Mouse (Mus musculus): ENCODE measurements around the gene Slc9a6.

Slc9a6 gene

DNA sequence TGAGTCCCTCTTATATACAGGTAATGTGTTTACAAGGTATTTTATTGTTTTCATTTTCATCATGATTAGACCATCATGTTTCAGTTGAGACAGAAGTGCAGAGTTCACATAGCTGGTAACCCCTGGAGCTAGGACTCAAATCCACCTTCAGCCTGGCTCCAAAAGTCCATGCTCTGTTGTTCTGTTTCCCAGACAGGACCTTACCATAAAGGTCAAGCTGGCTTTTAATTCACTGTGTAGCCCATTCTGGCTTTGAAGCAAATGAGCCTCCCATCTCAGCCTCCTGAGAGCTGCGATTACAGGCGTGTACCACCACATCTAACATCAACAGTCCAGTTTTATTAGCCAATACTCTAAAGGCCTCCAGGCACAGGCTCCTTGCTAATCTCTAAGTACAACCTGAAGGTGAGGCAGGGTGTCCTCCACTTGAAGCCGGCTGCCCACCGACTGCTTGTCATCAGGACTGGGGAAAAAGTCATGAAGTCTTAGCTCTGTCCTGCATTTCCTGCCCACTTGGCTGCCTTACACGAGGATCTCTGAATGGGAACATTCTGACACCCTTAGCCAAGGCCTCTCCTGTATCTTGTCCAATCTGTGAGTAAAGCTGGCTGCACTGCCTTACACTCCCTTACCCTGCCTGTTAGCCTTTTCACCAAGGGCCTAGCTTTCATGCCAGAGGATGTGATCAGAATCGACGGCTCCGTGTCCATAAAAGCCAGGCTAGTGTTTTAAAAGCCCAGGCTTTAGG, 55.8 kb downstream of the Slc9a6 start:
- 83% methylated on average over 8 of the region's 8 CpGs for WGBS

DNA sequence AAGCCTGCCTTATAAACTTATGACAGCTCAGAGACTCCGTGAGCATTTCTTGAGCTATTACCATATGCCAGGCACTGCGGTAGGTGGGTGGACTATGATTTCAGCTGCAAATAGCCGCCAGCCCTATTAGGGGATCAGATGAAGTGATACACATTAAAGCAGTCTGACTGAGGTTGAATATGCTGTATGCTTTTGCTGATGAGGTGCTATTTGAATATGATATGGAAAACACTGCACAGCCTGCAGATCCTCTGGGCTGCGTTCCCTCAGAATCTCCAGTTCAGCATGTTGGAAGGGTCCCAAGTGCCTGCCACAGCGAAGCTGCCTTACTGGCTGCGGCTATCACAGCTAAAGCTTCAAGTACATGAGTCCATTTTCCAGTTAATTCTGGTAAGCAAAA, 57.7 kb downstream of the Slc9a6 start:
- 29% methylated on average over 6 of the region's 6 CpGs for WGBS

DNA sequence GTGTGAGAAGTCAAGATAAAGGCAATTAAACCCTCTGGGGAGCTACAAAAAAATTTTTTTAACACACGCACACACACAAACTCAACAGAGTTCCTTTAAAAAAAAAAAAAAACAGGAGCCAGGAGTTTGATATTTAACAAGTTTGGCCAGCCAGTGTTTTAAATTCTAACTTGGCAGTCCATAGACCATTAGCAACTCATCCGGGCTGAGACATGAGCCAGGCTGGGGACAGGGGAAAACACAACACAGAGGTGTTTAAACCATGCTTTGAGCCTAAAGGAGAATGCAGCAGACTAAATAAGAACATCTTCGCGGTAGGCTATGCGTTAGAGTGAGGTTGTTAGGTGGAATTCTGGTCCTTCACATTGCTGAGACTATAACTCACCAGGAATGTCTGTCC, 58.5 kb downstream of the Slc9a6 start:
- 66% methylated on average over 5 of the region's 5 CpGs for WGBS

DNA sequence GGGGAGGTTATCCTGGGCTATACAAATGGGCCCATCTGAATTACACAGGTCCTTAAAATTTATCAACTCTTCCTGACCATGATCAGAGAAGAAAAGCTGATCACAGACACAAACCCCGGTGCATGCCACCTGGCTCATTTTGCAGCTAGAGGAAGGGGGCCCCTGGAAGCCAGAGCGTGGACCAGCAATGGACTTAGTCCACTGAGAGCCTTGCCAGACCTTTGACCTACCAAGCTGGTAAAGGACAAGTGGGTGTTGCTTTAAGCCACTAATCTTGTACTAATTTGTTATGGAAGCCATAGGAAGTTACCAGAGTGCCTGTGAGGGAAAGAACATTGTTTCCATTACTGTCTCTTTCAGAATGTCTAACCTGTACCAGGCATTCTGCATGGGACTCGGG, 58.9 kb downstream of the Slc9a6 start:
- WGBS, result 94% methylated on average over 3 of the region's 3 CpGs

DNA sequence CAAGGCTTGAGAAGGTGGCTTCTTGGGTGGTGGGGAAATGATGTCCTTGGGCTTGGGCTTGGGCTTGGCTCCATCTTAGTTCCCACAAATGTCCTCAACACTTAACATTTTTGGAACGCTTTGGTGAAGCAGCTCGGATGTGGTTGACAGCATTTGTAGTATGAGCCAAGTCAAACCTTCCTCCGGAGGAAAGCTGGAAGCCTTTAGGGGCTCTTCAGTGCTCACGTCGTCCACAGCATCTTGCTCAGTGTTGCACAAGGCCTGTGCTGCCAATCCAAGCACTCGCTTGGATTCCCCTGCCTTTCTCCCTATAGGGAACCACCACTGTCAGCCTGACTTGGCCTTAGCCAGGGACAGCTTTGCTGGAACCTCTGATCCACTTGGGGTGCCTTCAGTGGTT, 66.0 kb downstream of the Slc9a6 start:
- 69% methylated on average over 6 of the region's 6 CpGs for WGBS

DNA sequence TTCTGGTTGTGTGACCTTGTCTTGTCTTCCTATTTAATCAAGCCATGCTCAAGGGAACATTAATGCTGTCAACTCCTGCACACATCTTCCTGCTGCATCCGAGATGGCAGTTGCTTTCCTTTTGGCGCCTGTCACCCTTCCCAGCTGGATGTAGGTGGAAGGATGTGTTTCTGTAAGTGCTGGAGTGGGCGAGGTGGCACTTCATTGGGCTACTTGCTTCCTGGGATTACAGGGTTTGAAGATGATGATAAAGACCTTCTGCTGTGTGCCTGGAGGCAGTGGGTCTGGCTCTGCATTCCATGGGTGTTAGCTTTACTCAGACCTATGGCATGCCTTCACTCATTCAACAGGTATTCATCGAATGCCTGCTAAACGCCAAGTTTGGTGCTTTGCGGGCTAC, 68.2 kb downstream of the Slc9a6 start:
- WGBS, result 64% methylated on average over 6 of the region's 6 CpGs

DNA sequence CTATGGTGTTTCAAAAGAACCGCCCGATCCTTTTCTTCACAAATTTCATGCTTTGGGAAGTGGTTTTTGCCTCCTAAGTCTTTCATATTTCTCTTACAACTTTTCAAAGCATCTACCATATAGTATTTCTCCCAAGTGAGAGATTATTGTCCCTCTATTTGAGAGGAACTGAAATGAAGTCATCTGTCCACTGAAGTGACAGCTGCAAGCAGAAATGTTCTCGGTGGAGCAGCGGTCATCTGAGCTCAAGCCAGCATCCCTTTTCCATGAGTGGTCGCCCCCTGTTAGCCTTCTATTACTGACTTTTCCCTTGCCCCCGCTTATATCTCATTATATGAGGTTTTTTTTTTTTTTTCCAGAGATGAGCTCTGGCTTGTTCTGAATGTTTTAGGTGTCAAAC, 69.5 kb downstream of the Slc9a6 start:
- WGBS, result 88% methylated on average over 6 of the region's 6 CpGs

DNA sequence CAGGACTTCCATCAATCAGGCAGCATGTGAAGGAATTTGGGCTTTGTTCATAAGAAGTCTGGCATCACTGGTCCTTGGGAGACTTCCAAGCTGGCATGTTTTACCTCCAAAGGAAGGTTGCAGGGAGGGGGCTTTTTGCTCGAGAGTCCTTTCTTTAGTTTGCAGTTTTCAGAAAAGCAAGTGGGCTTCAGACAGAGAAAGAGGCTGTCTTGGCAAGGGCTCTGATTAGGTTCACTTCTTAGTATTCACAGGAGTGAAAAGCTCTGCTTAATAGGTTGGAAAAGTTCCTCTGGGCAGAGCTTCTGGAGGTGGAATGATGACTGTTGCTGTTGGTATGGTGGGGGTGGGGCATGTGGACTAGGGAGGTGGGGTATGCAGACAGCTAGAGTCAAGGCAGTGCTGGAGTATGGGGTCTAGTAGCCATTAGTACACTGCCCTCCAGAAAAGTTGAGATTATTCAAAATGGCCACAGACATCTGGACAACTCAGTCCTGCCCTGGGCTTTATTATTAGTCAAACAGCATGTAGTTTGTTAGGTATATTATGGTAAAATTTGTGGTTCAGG, 72.7 kb downstream of the Slc9a6 start:
- 58% methylated on average over 1 of the region's 1 CpGs for WGBS

DNA sequence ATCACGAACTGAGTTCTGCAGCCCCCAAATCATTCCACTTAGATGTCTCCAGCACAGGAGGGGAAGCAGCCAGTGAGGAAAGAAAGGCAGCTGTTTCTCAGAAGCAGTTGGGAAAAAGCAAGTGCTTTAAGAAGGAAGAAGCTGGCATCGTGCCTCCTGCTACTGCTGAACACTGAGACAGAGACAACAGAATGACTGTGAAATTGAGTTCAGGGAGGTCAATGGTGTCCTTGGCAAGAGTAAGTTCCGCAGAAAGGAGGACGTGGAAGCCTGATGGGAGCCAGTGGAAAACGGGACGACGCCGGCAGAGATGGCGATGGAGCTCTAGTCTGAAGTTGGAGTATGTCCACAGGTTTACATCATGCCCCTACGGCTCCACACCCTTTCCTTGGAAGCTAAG, 74.0 kb downstream of the Slc9a6 start:
- WGBS, result 48% methylated on average over 10 of the region's 10 CpGs

DNA sequence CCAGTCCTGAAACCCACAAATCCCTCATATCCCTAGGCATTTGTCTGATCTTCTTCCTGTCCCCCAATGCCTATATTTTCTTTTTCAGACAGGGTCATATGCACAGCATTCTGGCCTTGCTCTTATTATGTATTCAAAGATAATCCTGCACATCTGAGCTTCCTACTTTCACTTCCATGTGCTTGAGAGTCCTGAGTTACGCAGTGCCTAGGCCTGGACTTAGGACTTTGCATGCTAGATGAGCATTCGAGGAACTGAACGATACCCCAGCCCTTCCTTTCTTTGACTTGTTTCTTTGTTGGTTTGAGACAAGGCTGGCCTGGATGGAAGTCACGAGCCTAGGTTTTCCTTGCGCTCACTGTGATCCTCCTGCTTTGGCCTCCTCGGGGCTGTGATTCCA, 83.0 kb downstream of the Slc9a6 start:
- WGBS, result 89% methylated on average over 6 of the region's 6 CpGs

DNA sequence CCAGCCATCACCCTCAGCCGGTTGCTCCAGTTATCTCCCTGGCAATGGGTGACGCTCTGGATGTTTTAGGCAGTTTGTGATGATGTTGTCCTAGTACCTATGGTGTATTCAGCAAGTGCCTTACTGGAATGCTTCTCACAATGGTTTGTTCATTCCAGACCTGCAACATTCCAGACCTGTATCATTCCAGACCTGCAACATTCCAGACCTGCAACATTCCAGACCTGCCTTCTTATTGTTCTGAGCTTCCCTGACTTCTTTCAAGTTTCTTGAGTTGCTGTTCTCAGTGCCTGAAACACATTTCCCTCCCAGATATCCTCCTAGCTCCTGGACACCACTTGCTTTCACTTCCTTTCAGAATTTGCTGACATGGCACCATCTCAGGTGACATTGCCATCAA, 85.0 kb downstream of the Slc9a6 start:
- WGBS, result 98% methylated on average over 2 of the region's 2 CpGs

DNA sequence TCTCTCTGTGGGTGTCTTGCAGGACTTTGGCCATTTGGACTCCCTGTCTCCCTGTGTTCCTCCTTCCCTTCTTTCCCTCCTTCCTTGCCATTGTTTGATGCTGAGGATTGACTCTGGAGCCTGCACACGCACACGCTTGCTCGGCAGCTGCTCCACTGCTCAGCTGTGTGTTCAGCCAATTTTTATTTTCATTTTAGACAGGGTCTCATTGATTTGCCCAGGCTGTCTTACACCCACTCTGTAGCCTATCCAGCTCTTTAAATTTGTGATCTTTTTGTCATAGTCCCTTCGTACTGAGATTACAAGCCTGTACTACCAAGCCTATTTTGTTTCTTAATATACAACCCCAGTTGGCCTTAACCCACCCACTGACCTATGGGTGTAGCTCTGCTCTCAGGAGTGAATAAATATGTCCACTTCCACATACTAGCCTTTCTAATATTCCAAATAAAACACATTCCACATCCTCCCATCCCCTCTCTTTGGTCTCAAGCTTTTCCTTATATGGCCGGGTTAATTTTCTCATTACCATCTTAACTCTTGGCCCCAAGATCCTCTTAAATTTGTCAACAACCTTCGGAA, 87.7 kb downstream of the Slc9a6 start:
- WGBS, result 79% methylated on average over 6 of the region's 6 CpGs

DNA sequence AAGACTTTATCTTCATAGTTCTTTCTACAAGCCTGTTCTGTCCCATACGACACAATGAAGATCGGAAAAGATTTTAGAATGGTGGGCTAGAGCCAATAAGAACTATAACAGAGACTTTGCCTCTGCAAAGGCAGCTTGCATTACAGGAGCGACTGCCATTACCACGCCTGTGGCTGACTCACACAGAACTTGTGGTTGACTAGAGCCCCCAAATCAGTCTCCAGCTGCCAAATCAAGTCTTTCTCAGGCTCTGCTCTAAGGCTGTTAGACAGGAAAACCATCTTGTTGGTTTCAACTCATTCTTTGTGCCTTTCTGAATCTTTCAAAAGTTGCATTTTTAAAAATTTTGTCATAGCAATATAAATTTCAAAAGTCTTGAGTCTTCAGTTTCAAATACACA, 88.3 kb downstream of the Slc9a6 start:
- 77% methylated on average over 4 of the region's 4 CpGs for WGBS

DNA sequence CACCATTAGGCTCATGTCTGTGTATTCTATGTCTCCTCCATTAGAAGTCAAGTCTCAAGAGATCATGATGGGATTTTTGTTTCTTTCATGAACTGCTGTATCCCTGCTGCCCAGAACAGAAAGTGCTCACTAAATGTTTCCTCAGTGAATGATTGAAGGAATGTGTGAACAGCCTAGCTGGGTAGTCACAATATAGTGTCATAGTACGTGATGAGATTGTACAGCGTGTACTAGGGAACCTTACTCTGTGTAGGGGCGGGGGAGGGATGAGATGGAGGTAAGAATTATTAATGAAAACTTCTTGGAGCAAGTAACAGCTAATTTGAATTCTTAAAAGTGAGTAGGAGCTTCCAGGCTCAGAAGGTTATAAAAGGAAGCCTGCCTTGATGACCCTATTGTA, 91.7 kb downstream of the Slc9a6 start:
- WGBS, result 92% methylated on average over 3 of the region's 3 CpGs

DNA sequence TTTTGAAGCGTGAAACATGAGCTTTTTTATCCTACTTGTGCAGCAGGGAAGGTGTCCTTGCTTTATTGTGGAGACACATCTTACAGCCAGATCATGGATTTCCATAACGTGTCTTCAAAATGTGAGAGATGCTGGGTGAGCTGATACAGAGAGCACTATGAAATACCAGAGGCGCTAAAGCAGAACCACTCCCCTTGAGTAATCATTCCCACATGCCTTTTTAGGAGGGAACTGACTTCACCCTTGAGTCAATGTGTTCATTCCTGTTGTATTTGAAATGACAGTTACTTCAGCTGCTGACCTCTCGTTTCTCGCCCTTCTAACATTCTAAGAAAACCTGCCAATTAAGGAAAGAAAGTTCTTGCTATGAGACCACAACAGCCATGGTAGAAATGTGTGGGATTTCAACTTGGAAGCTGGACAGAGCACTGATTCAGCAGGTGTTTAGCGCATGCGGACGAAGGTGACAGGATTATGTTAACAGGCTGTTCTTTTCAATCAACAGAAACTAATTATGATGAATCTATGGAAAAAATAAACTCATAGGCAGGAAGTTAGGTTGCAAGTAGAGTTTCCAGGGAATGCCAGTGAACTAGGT, 94.5 kb downstream of the Slc9a6 start:
- WGBS, result 84% methylated on average over 8 of the region's 8 CpGs

DNA sequence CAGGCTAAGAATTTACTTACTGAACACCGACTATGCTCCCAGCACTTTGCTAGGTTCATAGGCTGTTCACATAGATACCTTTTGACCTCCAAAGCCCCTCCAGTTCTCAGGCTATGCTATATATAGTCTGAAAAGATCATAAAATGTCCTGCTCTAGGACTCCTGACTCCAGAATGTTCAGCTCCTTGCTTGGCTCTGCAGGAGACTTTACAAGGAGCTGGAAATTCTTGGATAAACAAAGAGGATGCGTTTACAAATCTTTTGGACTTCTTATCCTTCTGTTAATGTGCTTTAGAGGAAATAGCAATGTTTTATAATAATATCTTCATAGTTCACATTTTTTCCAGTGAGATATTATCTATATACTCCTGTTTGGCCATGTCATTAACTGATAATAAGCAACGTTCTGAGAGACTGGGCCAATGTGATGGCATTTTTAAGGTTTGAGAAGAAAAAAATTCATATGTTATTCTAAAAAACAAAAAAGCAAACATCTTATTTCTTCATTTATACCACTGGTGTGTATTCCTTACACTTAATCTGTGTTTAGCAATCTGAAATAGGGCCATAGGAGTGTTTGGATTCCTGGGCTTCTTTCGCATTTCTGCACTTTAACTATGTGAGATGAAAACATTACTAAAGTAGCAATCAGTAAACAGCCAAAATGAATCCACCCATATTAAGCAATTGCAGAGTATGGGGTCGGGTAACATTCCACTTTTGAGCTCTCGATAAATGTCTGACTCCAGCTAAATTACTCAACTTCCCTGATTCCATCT, 99.2 kb downstream of the Slc9a6 start:
- WGBS, result 91% methylated on average over 6 of the region's 6 CpGs

DNA sequence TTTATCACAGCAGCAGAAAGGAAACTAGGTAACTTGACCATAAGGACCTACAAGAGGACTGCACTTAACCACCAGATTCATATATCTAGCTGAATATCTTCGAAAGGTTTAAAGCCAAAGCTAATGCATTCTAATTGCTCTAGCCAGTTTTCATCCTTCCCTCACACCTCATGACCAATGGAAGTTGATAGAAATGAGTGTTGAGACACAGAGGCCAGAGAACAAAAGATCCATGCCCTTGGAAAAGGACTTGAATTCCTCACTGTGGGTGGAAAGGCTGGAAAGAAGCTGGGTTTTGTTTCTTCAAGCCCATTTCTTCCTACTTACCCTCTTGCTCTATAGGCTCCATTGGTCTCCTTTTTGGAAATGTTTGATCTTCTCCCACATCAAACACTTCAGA, 101.0 kb downstream of the Slc9a6 start:
- 93% methylated on average over 1 of the region's 1 CpGs for WGBS

DNA sequence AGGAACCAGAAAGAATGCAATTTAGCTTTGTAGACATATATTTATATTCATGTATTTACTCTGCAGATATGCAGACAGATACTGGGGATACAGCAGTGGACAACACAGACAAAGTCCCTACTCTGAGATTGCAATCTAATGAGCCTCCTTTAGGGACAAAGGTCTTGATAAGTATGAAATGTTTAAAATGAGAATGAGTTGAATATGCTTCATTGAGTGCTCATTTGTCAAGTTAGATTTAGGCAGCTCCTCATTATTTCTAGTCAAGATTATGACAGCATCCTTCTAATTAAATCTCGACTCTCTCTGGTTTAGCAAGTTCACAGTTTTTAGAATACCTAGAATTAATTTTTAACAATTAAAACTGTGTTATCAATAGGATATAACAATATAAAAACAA, 103.1 kb downstream of the Slc9a6 start:
- WGBS, result 88% methylated on average over 1 of the region's 1 CpGs
